Mouse (Mus musculus) telencephalon, adult 2 months (tissue): Measurements from ENCODE around the gene Bhlhe40.

Experiments used
- DNase-seq: peaks from one replicate; pipeline ENCODE4 v3.0.0-alpha.2; 2011; ENCODE audit warnings: low read depth, low spot score

The Bhlhe40 gene

GRCm38 (mm10) chr6:108660206-108660877 lies at the start of gene Bhlhe40:
Bhlhe40 (plus strand) TSS chr6:108660629.
- DNase-seq, result peak; percentile 97

GRCm38 (mm10) chr6:108611663-108612062 lies 48.8 kb upstream of the Bhlhe40 start:
- DNase-seq, result no peak

GRCm38 (mm10) chr6:108618025-108618424 lies 42.4 kb upstream of the Bhlhe40 start:
- DNase-seq, result no peak

- no peak for DNase-seq
Measured at GRCm38 (mm10) chr6:108623028-108623565, 37.3 kb upstream of the Bhlhe40 start.

GRCm38 (mm10) chr6:108624915-108625314 lies 35.5 kb upstream of the Bhlhe40 start:
- no peak for DNase-seq

GRCm38 (mm10) chr6:108630701-108631100 lies 29.7 kb upstream of the Bhlhe40 start:
- no peak for DNase-seq

GRCm38 (mm10) chr6:108638157-108638833 lies 22.1 kb upstream of the Bhlhe40 start:
- no peak for DNase-seq

- no peak for DNase-seq
Measured at GRCm38 (mm10) chr6:108642020-108642419, 18.4 kb upstream of the Bhlhe40 start.

GRCm38 (mm10) chr6:108643035-108643434 lies 17.4 kb upstream of the Bhlhe40 start:
- DNase-seq, result no peak

- DNase-seq, result no peak
Measured at GRCm38 (mm10) chr6:108644311-108644710, 16.1 kb upstream of the Bhlhe40 start.

GRCm38 (mm10) chr6:108647094-108647493 lies 13.3 kb upstream of the Bhlhe40 start:
- DNase-seq, result no peak

- DNase-seq, result no peak
Measured at GRCm38 (mm10) chr6:108648072-108648471, 12.4 kb upstream of the Bhlhe40 start.

GRCm38 (mm10) chr6:108655861-108656260 lies 4.6 kb upstream of the Bhlhe40 start:
- no peak for DNase-seq

GRCm38 (mm10) chr6:108658051-108658415 lies 2.4 kb upstream of the Bhlhe40 start:
- DNase-seq, result no peak

GRCm38 (mm10) chr6:108658416-108659201 lies 1.8 kb upstream of the Bhlhe40 start:
- no peak for DNase-seq

- DNase-seq, result peak; percentile 93
Measured at GRCm38 (mm10) chr6:108659221-108659725, 1.2 kb upstream of the Bhlhe40 start.

GRCm38 (mm10) chr6:108659726-108660205 lies 663 bp upstream of the Bhlhe40 start:
- DNase-seq, result peak; percentile 94

GRCm38 (mm10) chr6:108660878-108661389 lies 505 bp downstream of the Bhlhe40 start:
- DNase-seq, result no peak

GRCm38 (mm10) chr6:108661412-108661811 lies 983 bp downstream of the Bhlhe40 start:
- peak; percentile 78 for DNase-seq

- DNase-seq, result no peak
Measured at GRCm38 (mm10) chr6:108661890-108662289, 1.5 kb downstream of the Bhlhe40 start.
